Mouse (Mus musculus) common myeloid progenitor, adult 5-6 weeks (primary cell): ENCODE data around the gene Wdr70. TPM values are rescaled to one million over a fixed set of nuclear protein-coding genes. Genes with fewer than 3 reads are reported as not detected.
A peak's percentile ranks its signal among the peaks of the same experiment; 100 is the strongest.

Source experiments
- ATAC-seq: replicated peaks from 2 replicates; pipeline ENCODE4 v1.8.0; 2016; ENCODE audit warnings: low read depth, mild to moderate bottlenecking, moderate TSS enrichment, inconsistent platforms; ENCODE audit not compliant: poor library complexity, severe bottlenecking
- total RNA-seq: library from RNA; stranded (forward); fragments of 200-1000, 187-1606 nt; gene quantifications from 2 replicates; pipeline ENCODE4 v1.2.3, GENCODE M21; 2017

Wdr70 gene
- total RNA-seq, 1 experiment from 2014 or later: 45.2 TPM

DNA sequence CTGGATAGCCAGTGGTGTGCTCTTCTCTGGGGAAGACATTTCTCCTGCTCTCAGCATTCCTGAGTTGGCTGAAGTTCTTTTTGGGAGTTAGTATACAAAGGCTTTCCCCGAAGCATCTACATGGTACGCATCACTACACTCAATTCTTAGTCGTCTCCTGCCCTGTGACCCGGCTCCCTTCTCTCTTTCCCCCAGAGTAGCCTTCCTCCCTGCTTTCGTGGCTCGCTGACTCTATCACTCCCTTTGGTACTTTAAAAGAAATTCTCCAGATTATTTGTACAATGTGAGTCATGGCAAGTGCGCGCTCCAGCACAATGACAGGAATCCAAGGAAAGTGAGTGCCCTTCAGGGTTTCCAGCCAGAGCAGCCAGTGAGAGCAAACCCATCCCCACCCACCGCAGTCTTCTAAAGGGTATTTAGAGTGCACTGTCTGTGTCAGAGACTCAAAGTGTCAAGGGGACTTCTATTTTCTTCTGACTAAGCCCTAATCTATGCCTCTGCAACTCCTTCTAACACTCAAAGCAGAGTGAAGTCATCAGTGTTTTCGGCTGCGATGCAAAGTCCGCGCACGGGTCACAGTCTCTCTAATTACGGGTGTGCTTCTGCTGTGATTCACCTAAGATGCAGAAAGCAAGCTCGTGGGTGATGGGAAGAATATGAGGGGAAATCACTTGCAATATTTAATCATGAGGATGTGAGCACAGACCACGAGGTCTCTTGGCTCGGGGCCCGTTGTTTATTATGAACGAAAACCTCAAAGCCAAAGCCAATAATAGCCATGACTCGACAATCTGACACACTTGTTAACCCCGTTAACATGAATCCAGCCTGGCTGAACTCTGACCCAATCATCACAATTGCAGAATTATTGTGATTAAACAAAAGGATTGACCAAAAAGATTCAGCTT, 221.2 kb downstream of the Wdr70 start:
- ATAC-seq: no peak

DNA sequence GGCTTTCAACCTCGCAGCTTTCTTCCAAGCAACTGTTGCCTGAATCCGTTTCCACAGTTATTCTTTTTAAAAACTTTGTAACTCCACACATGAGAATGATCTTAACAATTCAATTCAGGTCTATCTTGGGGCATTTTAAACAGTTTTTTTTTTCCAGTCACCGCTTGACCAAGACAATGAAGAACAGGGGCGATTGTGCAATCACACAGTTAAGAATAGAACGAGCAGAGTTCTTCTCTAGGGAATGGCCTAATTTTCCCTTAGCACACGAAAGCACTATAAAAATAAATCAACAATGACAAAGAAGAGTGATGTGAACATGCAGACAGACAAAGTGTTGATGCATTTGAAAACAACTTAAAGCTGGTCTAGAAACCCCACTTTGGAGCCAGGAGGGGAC, 223.1 kb downstream of the Wdr70 start:
- no peak for ATAC-seq

- ATAC-seq: no peak
These were observed 226.5 kb downstream of the Wdr70 start for GRCm38 (mm10) chr15:7872473-7872872.

DNA sequence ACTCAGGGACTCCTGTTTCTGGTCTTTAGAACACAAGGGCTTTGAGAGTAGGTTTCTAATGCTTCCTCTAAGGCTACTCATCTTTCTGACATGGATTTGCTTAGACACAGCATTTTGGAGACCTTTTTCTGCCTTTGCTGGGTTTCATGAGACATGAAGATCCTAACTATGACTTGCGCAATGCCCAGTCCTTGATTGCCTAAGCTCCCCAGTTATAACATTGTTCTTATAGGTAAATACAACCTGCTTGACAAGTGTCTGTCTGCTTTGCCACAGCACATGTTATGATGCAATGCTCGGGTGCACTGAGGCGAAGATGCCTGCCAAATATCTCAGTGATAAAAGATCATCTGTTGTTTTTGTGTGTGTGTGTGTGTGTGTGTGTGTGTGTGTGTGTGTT, 233.7 kb downstream of the Wdr70 start:
- no peak for ATAC-seq

DNA sequence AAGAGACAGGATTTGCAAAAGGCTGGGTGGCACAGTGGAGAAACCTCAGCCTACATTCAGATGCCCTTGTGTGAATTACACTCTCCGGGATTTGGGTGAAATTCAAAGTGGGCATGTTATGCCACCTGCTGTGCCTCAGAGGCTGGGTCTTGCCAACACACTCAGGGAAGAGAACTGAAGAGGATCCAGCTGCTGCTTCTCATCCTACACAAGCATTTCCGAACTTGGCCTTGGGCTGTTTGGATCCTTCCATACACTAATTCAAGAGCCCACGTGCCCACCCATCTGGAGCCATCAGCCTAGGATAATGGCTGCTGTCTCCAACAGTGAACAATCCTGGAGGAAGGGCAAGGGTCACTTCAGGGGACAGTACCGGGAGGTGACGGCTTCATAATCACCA, 235.7 kb downstream of the Wdr70 start:
- no peak for ATAC-seq

- ATAC-seq: no peak
These were observed 236.1 kb downstream of the Wdr70 start for GRCm38 (mm10) chr15:7862890-7863289.

DNA sequence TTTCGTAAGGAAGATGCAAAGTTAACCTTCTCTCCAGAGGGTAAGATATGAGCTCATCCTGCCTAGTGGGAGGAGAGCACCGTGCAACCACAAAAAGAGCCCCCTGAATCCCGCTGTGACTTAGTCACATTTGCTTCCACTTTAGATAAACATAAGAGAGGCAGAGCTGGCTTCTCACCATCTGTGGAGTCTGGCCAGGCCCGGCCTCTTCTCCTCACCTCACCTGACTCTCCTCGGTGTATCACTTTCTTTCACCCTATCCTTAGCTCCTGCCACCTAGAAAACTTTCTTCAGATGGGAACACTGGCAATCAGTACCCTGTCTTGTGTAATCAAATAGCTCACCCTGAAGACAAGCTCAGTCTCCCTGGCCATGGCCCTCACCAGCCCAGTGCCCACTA, 240.2 kb downstream of the Wdr70 start:
- no peak for ATAC-seq

DNA sequence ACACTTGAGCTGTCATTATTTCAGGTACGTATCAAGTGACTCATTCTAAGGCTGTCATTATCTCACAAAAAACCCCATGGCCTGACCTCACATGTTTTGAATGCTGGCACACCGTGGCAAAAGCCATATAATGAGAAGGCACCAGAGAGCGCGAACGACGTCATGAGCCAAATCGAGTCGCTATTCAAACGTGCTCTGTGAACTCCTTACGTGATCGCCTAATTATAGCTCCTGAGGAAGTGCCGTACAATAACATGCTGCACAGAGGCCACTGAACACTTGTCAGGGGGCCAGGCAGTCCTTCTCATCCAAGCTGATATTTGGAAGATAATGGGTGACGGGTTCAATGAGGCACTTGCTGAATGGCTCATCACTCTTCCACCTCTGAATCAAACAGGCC, 241.6 kb downstream of the Wdr70 start:
- ATAC-seq: no peak

DNA sequence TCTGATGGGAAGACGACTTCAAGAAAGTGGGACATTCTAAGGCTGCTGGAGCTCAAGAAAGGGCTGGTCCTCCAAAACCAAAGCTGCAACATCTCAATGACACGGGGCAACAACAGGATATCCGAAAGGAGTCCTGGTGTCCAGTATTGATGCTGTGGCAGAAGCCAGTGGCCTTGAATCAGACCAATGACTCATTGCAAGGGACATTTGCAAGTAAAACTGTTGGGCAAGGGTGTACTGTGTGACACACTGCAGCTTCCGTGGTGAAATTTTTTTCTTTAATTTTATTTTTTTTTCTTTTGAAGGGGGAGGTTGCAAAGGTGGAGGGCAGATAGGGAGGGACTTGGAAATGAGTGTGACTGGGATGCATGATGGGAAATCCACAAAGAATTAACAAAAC, 256.6 kb downstream of the Wdr70 start:
- ATAC-seq: no peak

DNA sequence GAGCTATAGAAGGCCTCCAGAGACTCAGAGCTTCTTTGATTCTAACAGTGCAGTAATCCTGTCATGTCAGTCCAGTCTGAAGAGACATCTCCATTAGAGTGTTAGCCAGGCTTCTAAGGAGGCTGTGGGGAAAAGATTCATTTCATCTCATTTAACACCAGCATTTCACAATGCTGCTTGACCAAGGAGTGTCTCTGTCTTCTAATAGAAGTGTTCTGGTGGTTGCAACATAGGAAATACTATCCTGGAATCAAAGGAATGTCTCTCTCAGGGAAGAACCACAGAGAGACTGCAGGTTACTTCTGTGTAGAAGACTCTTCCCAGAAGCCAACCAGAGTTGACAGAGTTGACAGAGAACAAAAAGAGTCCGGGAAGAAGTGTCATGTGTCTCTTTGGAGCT, 257.3 kb downstream of the Wdr70 start:
- no peak for ATAC-seq

- ATAC-seq: no peak
These were observed 260.1 kb downstream of the Wdr70 start for GRCm38 (mm10) chr15:7838921-7839309.

DNA sequence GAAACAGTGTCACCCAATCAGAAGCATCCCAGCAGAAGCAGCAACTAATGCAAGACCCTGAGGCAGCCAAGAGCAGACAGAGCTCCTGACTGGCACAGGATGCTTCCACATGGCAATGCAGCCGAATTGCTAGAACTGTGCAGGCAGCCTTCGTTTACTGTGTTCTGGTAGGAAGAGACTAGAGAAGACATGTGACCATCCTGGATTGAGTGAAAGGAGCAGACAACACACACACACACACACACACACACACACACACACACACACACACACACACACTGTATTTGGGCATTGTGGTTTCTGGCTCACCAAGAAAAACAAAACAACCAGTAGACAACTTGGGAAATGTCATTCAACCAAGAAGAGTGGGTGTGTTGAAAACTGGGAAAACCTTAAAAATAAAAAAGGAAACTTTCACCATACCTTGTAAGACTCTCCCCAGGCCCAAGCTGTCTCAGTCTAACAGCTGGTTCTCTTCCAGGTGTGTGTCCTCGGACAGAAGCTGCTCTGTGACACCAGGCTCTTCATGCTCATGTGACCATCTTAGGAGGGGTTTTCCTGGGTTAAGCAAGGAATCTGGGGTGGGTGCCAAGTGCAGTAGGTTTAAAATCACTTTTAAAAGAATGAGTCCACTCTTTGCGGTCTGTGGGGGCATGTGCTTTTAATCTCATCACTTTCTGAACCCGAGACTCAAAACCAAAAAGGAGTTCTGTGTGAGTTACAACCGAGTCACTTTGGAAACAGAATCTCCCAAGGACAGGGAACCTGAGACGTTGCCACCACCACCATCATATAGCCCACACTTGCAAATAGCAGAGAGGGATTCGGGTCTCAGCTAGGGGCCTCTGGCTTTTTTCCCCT, 260.7 kb downstream of the Wdr70 start:
- ATAC-seq: no peak

GRCm38 (mm10) chr15:7835404-7835803, 263.6 kb downstream of the Wdr70 start:
- peak; percentile 29; the same call in 1 of the 2 replicates for ATAC-seq

- ATAC-seq: no peak
These were observed 273.5 kb downstream of the Wdr70 start for GRCm38 (mm10) chr15:7825530-7825929.

DNA sequence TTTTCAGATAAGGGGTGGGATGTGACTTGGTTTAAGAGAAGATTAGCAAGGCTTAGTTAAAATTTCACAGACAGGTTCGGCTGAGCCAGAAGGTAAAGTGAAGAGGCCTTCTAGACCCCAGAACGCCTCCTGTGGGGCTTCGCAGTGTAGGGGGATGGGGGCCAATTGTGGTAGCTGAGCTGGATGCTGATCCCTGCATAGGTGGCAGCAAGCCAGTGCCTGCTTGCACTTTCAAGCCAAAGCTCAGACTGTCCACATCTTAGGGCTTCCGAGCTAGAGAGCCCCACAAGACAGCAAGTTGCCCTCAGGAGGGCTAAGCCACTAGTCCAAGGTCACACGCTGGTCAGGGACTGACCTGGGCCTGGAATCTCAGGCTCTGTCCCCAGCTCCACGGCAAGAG, 275.1 kb downstream of the Wdr70 start:
- ATAC-seq: no peak

Other genes with a start within 250 kb of the Wdr70 start
- gene Nup155, start 10.1 kb upstream of the Wdr70 start, total RNA-seq: 74.4 and 74.9 TPM in 2 replicates
- 3.4 and 6.3 TPM in 2 replicates for gene Cplane1, start 69.9 kb upstream of the Wdr70 start, total RNA-seq